Mouse (Mus musculus) lung, adult 2 months (tissue): Measurements from ENCODE around the gene Tjp1.

Source experiments
- CTCF ChIP-seq: fragments of 200-500 bp; IDR thresholded peaks from 2 replicates; pipeline ENCODE4 v1.5.1; 2011; ENCODE audit warnings: mild to moderate bottlenecking, low read length, control low read depth; ENCODE audit not compliant: insufficient read depth
- POLR2A ChIP-seq: fragments of 200-500 bp; IDR thresholded peaks from 2 replicates; pipeline ENCODE4 v1.6.1; 2011; ENCODE audit warnings: low read depth, mild to moderate bottlenecking, control low read depth, low read length, borderline replicate concordance; ENCODE audit errors: extremely low read depth

- TF ChIP-seq CTCF = no peak
- no peak for TF ChIP-seq POLR2A
These were observed 43.3 kb downstream of the Tjp1 start for GRCm38 (mm10) chr7:65484170-65484778.
